ENCODE assay signal across 12 mouse cellular contexts in the genomic region with DNA sequence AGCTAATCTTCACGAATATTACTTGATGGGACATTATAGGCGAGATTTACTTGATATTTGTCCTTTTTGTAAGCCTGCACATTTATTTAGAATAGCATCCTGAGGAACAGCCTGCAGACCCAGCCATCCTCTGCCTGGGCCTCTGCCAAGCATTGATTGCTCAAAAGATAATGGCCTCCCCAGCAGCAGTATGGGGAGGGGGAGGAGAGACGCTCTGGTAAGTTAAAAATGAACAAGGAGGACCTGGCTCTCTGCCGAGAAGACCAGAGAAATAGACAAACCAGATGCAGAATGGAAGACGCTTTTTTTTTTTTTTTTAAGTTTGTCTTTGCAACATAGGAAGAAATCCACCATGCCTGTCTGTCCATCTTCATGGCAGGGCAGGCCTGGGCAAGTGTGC.
DNase-seq lines count a peak whose midpoint lies in the region; ATAC-seq and TF ChIP-seq lines count a peak whose summit lies in the region.
"Had no signal": no experiment of that assay in that cellular context is flagged by ENCODE, and none has a peak within 500 bp of the region (broad histone marks: within the 10 kb centered on the region; RNA-seq: fewer than 3 reads in every experiment).

No protein-coding gene starts in this region.

- H3K9me3 ChIP-seq in hindbrain, embryonic 12.5 days (replicated peaks): peaks cover 2% of the 10 kb centered on the region; the same call in 1 of the 2 replicates
- H3K9me3 ChIP-seq in hindbrain, embryonic 10.5 days: no peaks in the 10 kb centered on the region
- no peaks in the 10 kb centered on the region for H3K9me3 ChIP-seq in hindbrain, postnatal 0 days (ENCODE audit: low read length)
- H3K9me3 ChIP-seq in neural tube, embryonic 14.5 days (ENCODE audit: control insufficient read depth, low read length): no peaks in the 10 kb centered on the region
- H3K9me3 ChIP-seq: liver, embryonic 13.5 days had no signal

- H3K36me3 ChIP-seq in hindbrain, embryonic 12.5 days: no peaks in the 10 kb centered on the region
- no peaks in the 10 kb centered on the region for H3K36me3 ChIP-seq in hindbrain, embryonic 10.5 days
- H3K36me3 ChIP-seq in hindbrain, postnatal 0 days (ENCODE audit: insufficient read depth, low read length): no peaks in the 10 kb centered on the region
- H3K36me3 ChIP-seq in neural tube, embryonic 14.5 days (ENCODE audit: control insufficient read depth, insufficient read depth, low read length): no peaks in the 10 kb centered on the region
- H3K36me3 ChIP-seq: liver, embryonic 13.5 days had no signal

- 0 out of 2 replicates have a peak overlapping the region, but pooled peaks have one; percentile 14 for H3K27ac ChIP-seq in hindbrain, embryonic 12.5 days
- H3K27ac ChIP-seq in hindbrain, embryonic 10.5 days: no peak overlapping the region
- H3K27ac ChIP-seq in hindbrain, postnatal 0 days: 0 out of 2 replicates have a peak overlapping the region, but pooled peaks have one; percentile 29
- H3K27ac ChIP-seq in neural tube, embryonic 14.5 days (ENCODE audit: low read depth, low read length): peak overlapping the region; percentile 6
- H3K27ac ChIP-seq: liver, embryonic 13.5 days had no signal

- no peak for TF ChIP-seq POLR2A in brain, embryonic 14.5 days (IDR thresholded peaks at IDR 0.05; ENCODE audit: borderline replicate concordance, extremely low read depth, insufficient read depth, insufficient read length, poor library complexity, severe bottlenecking)

- no peak for DNase-seq in hindbrain, embryonic 10.5 days (ENCODE audit: low spot score)
- peak; percentile 88 for DNase-seq in brain, embryonic 14.5 days (ENCODE audit: low read depth)
- peak; percentile 67 for DNase-seq in hindbrain, postnatal 0 days (ENCODE audit: low spot score)
- DNase-seq in adrenal gland, postnatal 36 days: no peak
- no peak for DNase-seq in cerebellum, adult 9-10 months
- DNase-seq in adrenal gland, adult 8-10 months: no peak
- DNase-seq: gastrocnemius, postnatal 25 days; heart, postnatal 10 days; liver, embryonic 13.5 days had no signal

- H3K4me1 ChIP-seq in hindbrain, embryonic 12.5 days: peaks cover 10% of the 10 kb centered on the region
- peaks cover 11% of the 10 kb centered on the region for H3K4me1 ChIP-seq in hindbrain, embryonic 10.5 days (replicated peaks)
- H3K4me1 ChIP-seq in hindbrain, postnatal 0 days (ENCODE audit: insufficient read depth, low read length): peaks cover 11% of the 10 kb centered on the region
- H3K4me1 ChIP-seq in neural tube, embryonic 14.5 days (ENCODE audit: control insufficient read depth, insufficient read depth, low read length): peaks cover 33% of the 10 kb centered on the region
- H3K4me1 ChIP-seq: liver, embryonic 13.5 days had no signal

- 71% methylated on average over 5 of the region's 5 CpGs for WGBS in hindbrain, embryonic 12.5 days
- 77% methylated on average over 5 of the region's 5 CpGs for WGBS in hindbrain, embryonic 10.5 days
- 42% methylated on average over 5 of the region's 5 CpGs for WGBS in hindbrain, postnatal 0 days
- 41% methylated on average over 5 of the region's 5 CpGs for WGBS in neural tube, embryonic 14.5 days

- no peak overlapping the region for H3K4me2 ChIP-seq in hindbrain, embryonic 12.5 days (replicated peaks)
- H3K4me2 ChIP-seq in hindbrain, postnatal 0 days (ENCODE audit: low read depth, low read length): no peak overlapping the region
- no peak overlapping the region for H3K4me2 ChIP-seq in neural tube, embryonic 14.5 days (ENCODE audit: low read depth, low read length)
- H3K4me2 ChIP-seq: liver, embryonic 13.5 days had no signal

- TF ChIP-seq CTCF in brain, embryonic 14.5 days (IDR thresholded peaks at IDR 0.05; ENCODE audit: borderline replicate concordance, extremely low read depth, insufficient read depth, insufficient read length): no peak
- no peak for TF ChIP-seq CTCF in hindbrain, postnatal 0 days (IDR thresholded peaks at IDR 0.05; ENCODE audit: low read depth)

- H3K27me3 ChIP-seq in hindbrain, embryonic 12.5 days: no peaks in the 10 kb centered on the region
- H3K27me3 ChIP-seq in hindbrain, embryonic 10.5 days (ENCODE audit: insufficient read depth, poor library complexity, severe bottlenecking): no peaks in the 10 kb centered on the region; the same call in 1 of the 2 replicates
- no peaks in the 10 kb centered on the region for H3K27me3 ChIP-seq in hindbrain, postnatal 0 days (ENCODE audit: insufficient read depth, low read length)
- no peaks in the 10 kb centered on the region for H3K27me3 ChIP-seq in neural tube, embryonic 14.5 days (ENCODE audit: control insufficient read depth, insufficient read depth, low read length)
- H3K27me3 ChIP-seq: CH12.LX; liver, embryonic 13.5 days had no signal

- no peak overlapping the region for H3K4me3 ChIP-seq in hindbrain, embryonic 12.5 days
- H3K4me3 ChIP-seq in hindbrain, embryonic 10.5 days: no peak overlapping the region
- no peak overlapping the region for H3K4me3 ChIP-seq in hindbrain, postnatal 0 days (ENCODE audit: low read length)
- H3K4me3 ChIP-seq in neural tube, embryonic 14.5 days (ENCODE audit: low read depth, low read length): no peak overlapping the region
- H3K4me3 ChIP-seq: liver, embryonic 13.5 days had no signal

- ATAC-seq in hindbrain, embryonic 12.5 days (ENCODE audit: low FRiP score): no peak
- ATAC-seq in hindbrain, postnatal 0 days: no peak
- no peak for ATAC-seq in neural tube, embryonic 14.5 days (ENCODE audit: low read depth)

- H3K9ac ChIP-seq in hindbrain, embryonic 12.5 days: no peak overlapping the region
- H3K9ac ChIP-seq in hindbrain, postnatal 0 days (replicated peaks; ENCODE audit: low read length): no peak overlapping the region
- H3K9ac ChIP-seq in neural tube, embryonic 14.5 days (replicated peaks; ENCODE audit: low read depth, low read length): no peak overlapping the region
- H3K9ac ChIP-seq: liver, embryonic 13.5 days had no signal

Comparison
In these comparisons a context has a peak if more than half of its experiments do, and no peak if none do; other contexts are left out.
1. DNase-seq: peak in brain, embryonic 14.5 days (single experiment) and hindbrain, postnatal 0 days (single experiment); none in hindbrain, embryonic 10.5 days (single experiment), adrenal gland, postnatal 36 days (0 of 2), cerebellum, adult 9-10 months (single experiment) and adrenal gland, adult 8-10 months (single experiment).